Mouse (Mus musculus) liver, adult 2 months (tissue): ENCODE data around the gene Pik3r3.

Experiments
- CTCF ChIP-seq: fragments of 200-500 bp; IDR thresholded peaks from 2 replicates; pipeline ENCODE4 v1.5.1; 2011; ENCODE audit warnings: low read depth, low read length, control low read depth
- POLR2A ChIP-seq: fragments of 200-500 bp; IDR thresholded peaks from 2 replicates; pipeline ENCODE4 v1.6.1; 2011; ENCODE audit warnings: low read length, control low read depth; ENCODE audit not compliant: insufficient read depth; ENCODE audit errors: extremely low read depth

DNA sequence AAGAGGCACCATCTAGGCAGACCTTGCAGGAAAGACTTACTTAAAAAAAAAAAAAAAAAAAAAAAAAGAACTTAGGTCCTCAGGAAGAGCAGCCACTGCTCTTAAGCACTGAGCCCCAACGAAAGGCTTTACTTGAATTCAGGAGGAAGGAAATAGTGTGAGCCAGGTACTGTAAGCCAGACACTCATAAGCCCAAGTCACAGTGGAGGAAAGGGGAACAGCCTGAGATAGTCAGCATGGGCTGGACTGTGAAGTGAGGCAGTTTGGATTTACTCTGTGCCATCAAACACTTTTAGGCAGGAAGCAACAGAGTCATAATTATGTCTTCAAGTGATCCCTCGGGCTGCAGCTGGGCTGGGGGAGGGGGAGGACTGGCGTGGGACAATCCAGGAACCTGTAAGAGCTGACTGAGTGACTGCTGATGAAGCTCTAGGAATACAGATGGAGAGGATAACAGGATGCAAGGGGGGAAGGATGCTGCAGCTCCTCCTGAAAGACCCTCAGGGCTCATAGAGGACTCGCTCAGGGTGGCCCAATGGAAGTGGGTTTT, 29.1 kb upstream of the Pik3r3 start:
- no peak for TF ChIP-seq POLR2A
- TF ChIP-seq CTCF: no peak
